Mouse (Mus musculus) adrenal gland, adult (tissue): ENCODE data around the gene H1foo.

Experiments used
- DNase-seq, 2 experiments: peaks; one replicate each; pipeline ENCODE4 v3.0.0; 2022 to 2023; ENCODE audit warnings: low spot score in 1 of 2; ENCODE audit not compliant: inconsistent age in 2 of 2

H1foo gene

GRCm38 (mm10) chr6:115959151-115959691 lies 14.5 kb downstream of the H1foo start:
- DNase-seq: peak; percentile 82 to 92

GRCm38 (mm10) chr6:115960322-115960721 lies 15.6 kb downstream of the H1foo start:
- no peak for DNase-seq

- no peak for DNase-seq
Observed at GRCm38 (mm10) chr6:115961743-115962142, 17.0 kb downstream of the H1foo start.

- DNase-seq: peak in 1 of 2 experiments; percentile 38
Observed at GRCm38 (mm10) chr6:115962439-115963085, 17.8 kb downstream of the H1foo start.

GRCm38 (mm10) chr6:115963656-115964055 lies 18.9 kb downstream of the H1foo start:
- peak in 1 of 2 experiments; percentile 43 for DNase-seq

GRCm38 (mm10) chr6:115966227-115966966 lies 21.7 kb downstream of the H1foo start:
- DNase-seq: no peak

GRCm38 (mm10) chr6:115967291-115967880 lies 22.6 kb downstream of the H1foo start:
- no peak for DNase-seq

- no peak for DNase-seq
Observed at GRCm38 (mm10) chr6:115968086-115968485, 23.3 kb downstream of the H1foo start.

GRCm38 (mm10) chr6:115968700-115969099 lies 24.0 kb downstream of the H1foo start:
- no peak for DNase-seq

- no peak for DNase-seq
Observed at GRCm38 (mm10) chr6:115969103-115969502, 24.4 kb downstream of the H1foo start.

GRCm38 (mm10) chr6:115969952-115970351 lies 25.2 kb downstream of the H1foo start:
- no peak for DNase-seq

GRCm38 (mm10) chr6:115971273-115972060 lies 26.7 kb downstream of the H1foo start:
- DNase-seq: no peak

GRCm38 (mm10) chr6:115972083-115972764 lies 27.5 kb downstream of the H1foo start:
- no peak for DNase-seq

- no peak for DNase-seq
Observed at GRCm38 (mm10) chr6:115973139-115973875, 28.6 kb downstream of the H1foo start.

GRCm38 (mm10) chr6:115973881-115974662 lies 29.3 kb downstream of the H1foo start:
- DNase-seq: peak in 1 of 2 experiments; percentile 66

- DNase-seq: peak; percentile 84 to 94
Observed at GRCm38 (mm10) chr6:115975606-115976005, 30.9 kb downstream of the H1foo start.

- DNase-seq: peak; percentile 68 to 82
Observed at GRCm38 (mm10) chr6:115977810-115978209, 33.1 kb downstream of the H1foo start.

GRCm38 (mm10) chr6:115978596-115978995 lies 33.9 kb downstream of the H1foo start:
- DNase-seq: no peak

GRCm38 (mm10) chr6:115982889-115983288 lies 38.2 kb downstream of the H1foo start:
- peak in 1 of 2 experiments; percentile 83 for DNase-seq
